27 mouse cellular contexts compared by ENCODE assay signal in genomic region chr1:54737472-54737871, GRCm38 (mm10).
DNase-seq lines count a peak whose midpoint lies in the region; ATAC-seq and TF ChIP-seq lines count a peak whose summit lies in the region.
"Had no signal": no experiment of that assay in that cellular context is flagged by ENCODE, and none has a peak within 500 bp of the region (broad histone marks: within the 10 kb centered on the region; RNA-seq: fewer than 3 reads in every experiment).

No protein-coding gene starts in this region.

- H3K9ac ChIP-seq in forebrain, embryonic 12.5 days = no peak overlapping the region
- no peak overlapping the region for H3K9ac ChIP-seq in midbrain, embryonic 15.5 days
- H3K9ac ChIP-seq in midbrain, embryonic 13.5 days (replicated peaks) = no peak overlapping the region
- no peak overlapping the region for H3K9ac ChIP-seq in forebrain, postnatal 0 days
- H3K9ac ChIP-seq: embryonic facial prominence, embryonic 13.5 days; hindbrain, embryonic 15.5 days; kidney, embryonic 15.5 days; limb, embryonic 12.5 days; liver, embryonic 15.5 days; lung, embryonic 14.5 days; neural tube, embryonic 12.5 days; stomach, embryonic 15.5 days had no signal

- no peak for DNase-seq in forebrain, embryonic 10.5 days (ENCODE audit: extremely low spot score, low spot score)
- DNase-seq in MN1 (ENCODE audit: low spot score) = peak; percentile 24
- no peak for DNase-seq in forebrain, postnatal 0 days
- DNase-seq: adrenal gland, postnatal 10 days; cerebellum, adult 18-20 months; cerebellum, postnatal 10 days; gastrocnemius, postnatal 10 days; heart, postnatal 14 days; kidney, adult 18-20 months; kidney, postnatal 25 days; lung, embryonic 14.5 days; lung, postnatal 14 days; right cerebral cortex, postnatal 25 days had no signal

- 85% methylated on average over 3 of the region's 3 CpGs for WGBS in forebrain, embryonic 12.5 days
- WGBS in forebrain, embryonic 10.5 days = 90% methylated on average over 3 of the region's 3 CpGs
- 75% methylated on average over 3 of the region's 3 CpGs for WGBS in midbrain, embryonic 15.5 days
- 83% methylated on average over 3 of the region's 3 CpGs for WGBS in midbrain, embryonic 13.5 days
- WGBS in forebrain, postnatal 0 days = 68% methylated on average over 3 of the region's 3 CpGs

- peaks cover 10% of the 10 kb centered on the region; the same call in 1 of the 2 replicates for H3K4me1 ChIP-seq in forebrain, embryonic 12.5 days
- peaks cover 9% of the 10 kb centered on the region for H3K4me1 ChIP-seq in forebrain, embryonic 10.5 days
- H3K4me1 ChIP-seq in midbrain, embryonic 15.5 days = peaks cover 19% of the 10 kb centered on the region
- H3K4me1 ChIP-seq in midbrain, embryonic 13.5 days (replicated peaks) = peaks cover 20% of the 10 kb centered on the region
- peaks cover 10% of the 10 kb centered on the region for H3K4me1 ChIP-seq in forebrain, postnatal 0 days (ENCODE audit: insufficient read depth)
- H3K4me1 ChIP-seq: kidney, embryonic 15.5 days; liver, embryonic 15.5 days; stomach, embryonic 15.5 days had no signal

- H3K9me3 ChIP-seq in forebrain, embryonic 12.5 days = no peaks in the 10 kb centered on the region
- no peaks in the 10 kb centered on the region for H3K9me3 ChIP-seq in forebrain, embryonic 10.5 days
- H3K9me3 ChIP-seq in midbrain, embryonic 15.5 days = no peaks in the 10 kb centered on the region
- H3K9me3 ChIP-seq in midbrain, embryonic 13.5 days = no peaks in the 10 kb centered on the region
- H3K9me3 ChIP-seq in forebrain, postnatal 0 days (ENCODE audit: low read length) = no peaks in the 10 kb centered on the region
- H3K9me3 ChIP-seq: embryonic facial prominence, embryonic 13.5 days; hindbrain, embryonic 15.5 days; kidney, embryonic 15.5 days; limb, embryonic 12.5 days; liver, embryonic 15.5 days; midbrain, embryonic 10.5 days; neural tube, embryonic 12.5 days; stomach, embryonic 15.5 days had no signal

- no peaks in the 10 kb centered on the region for H3K36me3 ChIP-seq in forebrain, embryonic 12.5 days (replicated peaks)
- H3K36me3 ChIP-seq in forebrain, embryonic 10.5 days (replicated peaks) = no peaks in the 10 kb centered on the region
- H3K36me3 ChIP-seq in midbrain, embryonic 15.5 days (replicated peaks) = no peaks in the 10 kb centered on the region
- H3K36me3 ChIP-seq in midbrain, embryonic 13.5 days = no peaks in the 10 kb centered on the region
- H3K36me3 ChIP-seq in forebrain, postnatal 0 days (ENCODE audit: insufficient read depth) = no peaks in the 10 kb centered on the region
- H3K36me3 ChIP-seq: hindbrain, embryonic 15.5 days; kidney, embryonic 15.5 days; midbrain, embryonic 10.5 days; neural tube, embryonic 12.5 days; stomach, embryonic 15.5 days had no signal

- no peaks in the 10 kb centered on the region for H3K27me3 ChIP-seq in forebrain, embryonic 12.5 days
- no peaks in the 10 kb centered on the region for H3K27me3 ChIP-seq in forebrain, embryonic 10.5 days (ENCODE audit: poor library complexity, severe bottlenecking)
- H3K27me3 ChIP-seq in midbrain, embryonic 15.5 days (replicated peaks) = no peaks in the 10 kb centered on the region
- no peaks in the 10 kb centered on the region for H3K27me3 ChIP-seq in midbrain, embryonic 13.5 days
- no peaks in the 10 kb centered on the region for H3K27me3 ChIP-seq in forebrain, postnatal 0 days (ENCODE audit: insufficient read depth, low read length)
- H3K27me3 ChIP-seq: CH12.LX; embryonic facial prominence, embryonic 13.5 days; hindbrain, embryonic 15.5 days; kidney, embryonic 15.5 days; limb, embryonic 12.5 days; liver, embryonic 15.5 days; neural tube, embryonic 12.5 days; stomach, embryonic 15.5 days had no signal

- H3K4me3 ChIP-seq in forebrain, embryonic 12.5 days (replicated peaks) = no peak overlapping the region
- no peak overlapping the region for H3K4me3 ChIP-seq in forebrain, embryonic 10.5 days
- no peak overlapping the region for H3K4me3 ChIP-seq in midbrain, embryonic 15.5 days
- H3K4me3 ChIP-seq in midbrain, embryonic 13.5 days (replicated peaks) = no peak overlapping the region
- no peak overlapping the region for H3K4me3 ChIP-seq in forebrain, postnatal 0 days (ENCODE audit: low read depth, low read length)
- H3K4me3 ChIP-seq: embryonic facial prominence, embryonic 13.5 days; hindbrain, embryonic 15.5 days; kidney, embryonic 15.5 days; left cerebral cortex, adult 2 months; limb, embryonic 12.5 days; liver, embryonic 15.5 days; midbrain, embryonic 10.5 days; neural tube, embryonic 12.5 days; stomach, embryonic 15.5 days had no signal

- H3K27ac ChIP-seq in forebrain, embryonic 12.5 days = no peak overlapping the region
- no peak overlapping the region for H3K27ac ChIP-seq in forebrain, embryonic 10.5 days
- H3K27ac ChIP-seq in midbrain, embryonic 15.5 days = peak overlapping the region; percentile 27
- H3K27ac ChIP-seq in midbrain, embryonic 13.5 days = no peak overlapping the region
- no peak overlapping the region for H3K27ac ChIP-seq in forebrain, postnatal 0 days (ENCODE audit: low read depth, low read length)
- H3K27ac ChIP-seq: embryonic facial prominence, embryonic 13.5 days; hindbrain, embryonic 15.5 days; kidney, embryonic 15.5 days; left cerebral cortex, adult 2 months; limb, embryonic 12.5 days; liver, embryonic 15.5 days; midbrain, embryonic 10.5 days; neural tube, embryonic 12.5 days; stomach, embryonic 15.5 days had no signal

- H3K4me2 ChIP-seq in forebrain, embryonic 12.5 days = no peak overlapping the region
- no peak overlapping the region for H3K4me2 ChIP-seq in midbrain, embryonic 15.5 days
- no peak overlapping the region for H3K4me2 ChIP-seq in midbrain, embryonic 13.5 days (replicated peaks)
- H3K4me2 ChIP-seq in forebrain, postnatal 0 days (ENCODE audit: low read depth) = no peak overlapping the region
- H3K4me2 ChIP-seq: embryonic facial prominence, embryonic 13.5 days; hindbrain, embryonic 15.5 days; kidney, embryonic 15.5 days; limb, embryonic 12.5 days; liver, embryonic 15.5 days; lung, embryonic 14.5 days; neural tube, embryonic 12.5 days; stomach, embryonic 15.5 days had no signal

- no peak for TF ChIP-seq CTCF in forebrain, postnatal 0 days (IDR thresholded peaks at IDR 0.05; ENCODE audit: low read depth)

- ATAC-seq in forebrain, embryonic 12.5 days (ENCODE audit: low FRiP score) = peak; percentile 59; the same call in 1 of the 2 replicates
- no peak for ATAC-seq in midbrain, embryonic 15.5 days (replicated peaks)
- ATAC-seq in midbrain, embryonic 13.5 days = no peak
- peak; percentile 34; the same call in 1 of the 2 replicates for ATAC-seq in forebrain, postnatal 0 days
- no peak for ATAC-seq in activated CD4-positive, CD25-positive, alpha-beta regulatory T cell, adult 4 months

Comparison
In these comparisons a context has a peak if more than half of its experiments do, and no peak if none do; other contexts are left out.
1. ATAC-seq: peak in forebrain, embryonic 12.5 days (single experiment) and forebrain, postnatal 0 days (single experiment); none in midbrain, embryonic 15.5 days (single experiment), midbrain, embryonic 13.5 days (single experiment) and activated CD4-positive, CD25-positive, alpha-beta regulatory T cell, adult 4 months (single experiment).